Comparison of ENCODE assay signal across 15 mouse cellular contexts in the genomic region with DNA sequence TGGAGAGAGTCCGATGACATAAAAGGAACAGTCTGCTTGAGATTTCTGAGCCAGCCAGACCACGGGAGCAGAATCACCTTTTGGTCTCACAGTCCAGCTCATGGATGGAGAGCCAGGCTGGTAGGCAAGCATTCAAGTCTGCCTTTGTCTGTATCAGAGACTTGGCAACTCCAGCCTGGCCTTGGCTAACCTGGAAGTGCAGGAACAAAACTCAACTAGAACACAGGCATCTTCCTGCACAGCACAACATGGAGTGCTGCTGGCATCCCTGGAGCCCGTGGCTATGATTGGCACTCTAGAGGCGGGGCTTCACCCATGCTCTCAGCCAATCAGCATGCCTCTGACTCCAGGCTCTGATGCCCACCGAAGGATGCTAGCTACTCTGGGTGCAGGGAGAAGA. TPM values are rescaled to one million over a fixed set of nuclear protein-coding genes. Genes with fewer than 3 reads are reported as not detected.
A peak's percentile ranks its signal among the peaks of the same experiment; 100 is the strongest.
DNase-seq lines count a peak whose midpoint lies in the region; ATAC-seq and TF ChIP-seq lines count a peak whose summit lies in the region.
"Had no signal": no experiment of that assay in that cellular context is flagged by ENCODE, and none has a peak within 500 bp of the region (broad histone marks: within the 10 kb centered on the region; RNA-seq: fewer than 3 reads in every experiment).

No protein-coding gene starts in this region.

- no peak overlapping the region for H3K4me2 ChIP-seq in forebrain, embryonic 12.5 days
- no peak overlapping the region for H3K4me2 ChIP-seq in forebrain, embryonic 11.5 days (ENCODE audit: low read depth, low read length, severe bottlenecking)

- no peak for TF ChIP-seq CTCF in layer of hippocampus, adult 2 months (conservative IDR thresholded peaks at IDR 0.05)

- DNase-seq in forebrain, embryonic 11.5 days (ENCODE audit: low spot score), result no peak
- DNase-seq in layer of hippocampus, postnatal 14 days (ENCODE audit: low spot score in 2 of 2), result peak; percentile 29 to 46
- no peak for DNase-seq in layer of hippocampus, adult 2 months (ENCODE audit: low spot score in 2 of 2)
- peak; percentile 77 to 82 for DNase-seq in cerebellum, postnatal 10 days
- no peak for DNase-seq in heart, postnatal 36 days
- DNase-seq: adrenal gland, adult 8-10 months; B cell, adult 2 months; heart, adult 18-20 months; lung, adult 18-20 months; thymus, postnatal 4 days had no signal

- WGBS in forebrain, embryonic 12.5 days, result 73% methylated on average over 5 of the region's 5 CpGs
- WGBS in forebrain, embryonic 11.5 days, result 72% methylated on average over 5 of the region's 5 CpGs

- no peaks in the 10 kb centered on the region for H3K27me3 ChIP-seq in forebrain, embryonic 12.5 days
- no peaks in the 10 kb centered on the region for H3K27me3 ChIP-seq in forebrain, embryonic 11.5 days (ENCODE audit: control insufficient read depth, insufficient read depth, low read length)

- no peak overlapping the region for H3K4me3 ChIP-seq in forebrain, embryonic 12.5 days (replicated peaks)
- no peak overlapping the region for H3K4me3 ChIP-seq in forebrain, embryonic 11.5 days (ENCODE audit: low read depth, low read length)
- no peak overlapping the region for H3K4me3 ChIP-seq in layer of hippocampus, adult 2 months

- H3K9me3 ChIP-seq in forebrain, embryonic 12.5 days, result no peaks in the 10 kb centered on the region
- no peaks in the 10 kb centered on the region for H3K9me3 ChIP-seq in forebrain, embryonic 11.5 days (ENCODE audit: control insufficient read depth, low read length)

- H3K27ac ChIP-seq in forebrain, embryonic 12.5 days, result no peak overlapping the region
- no peak overlapping the region for H3K27ac ChIP-seq in forebrain, embryonic 11.5 days (ENCODE audit: low read depth, low read length)
- no peak overlapping the region; the same call in 1 of the 2 replicates for H3K27ac ChIP-seq in layer of hippocampus, adult 2 months
- H3K27ac ChIP-seq: macrophage had no signal

- H3K9ac ChIP-seq in forebrain, embryonic 12.5 days, result no peak overlapping the region
- H3K9ac ChIP-seq in forebrain, embryonic 11.5 days (ENCODE audit: low read length), result no peak overlapping the region

- intact Hi-C loops in heart, postnatal 36 days (cut with DNase I), result no loop called here

- no peaks in the 10 kb centered on the region for H3K4me1 ChIP-seq in forebrain, embryonic 12.5 days
- H3K4me1 ChIP-seq in forebrain, embryonic 11.5 days (replicated peaks; ENCODE audit: control insufficient read depth, insufficient read depth, low read length), result no peaks in the 10 kb centered on the region

- ATAC-seq in forebrain, embryonic 12.5 days (ENCODE audit: low FRiP score), result peak; percentile 58; the same call in 1 of the 2 replicates
- no peak for ATAC-seq in forebrain, embryonic 11.5 days (replicated peaks; ENCODE audit: low FRiP score)
- ATAC-seq in megakaryocyte-erythroid progenitor cell, adult 5-6 weeks (replicated peaks; ENCODE audit: low FRiP score, low TSS enrichment, poor library complexity, severe bottlenecking), result 0 out of 2 replicates have a peak, but pooled peaks have one; percentile 26

- no peaks in the 10 kb centered on the region for H3K36me3 ChIP-seq in forebrain, embryonic 12.5 days (replicated peaks)
- no peaks in the 10 kb centered on the region for H3K36me3 ChIP-seq in forebrain, embryonic 11.5 days (ENCODE audit: control insufficient read depth, insufficient read depth, low read length)

RNA-seq across cellular contexts. Expression of a gene that starts 38.0 kb away (rescaled TPM):
- polyA plus RNA-seq in forebrain, embryonic 12.5 days (2016; fragmentation: Nextera tagmentation; extraction: Ambion mirVana), result 1.0 and 1.3 TPM in 2 replicates
- 0.69 and 1.1 TPM in 2 replicates for polyA plus RNA-seq in forebrain, embryonic 11.5 days (2014; fragmentation: Nextera tagmentation; extraction: Ambion mirVana)
- 10 to 100 TPM; 20.9 to 24.7 TPM for total RNA-seq in layer of hippocampus, postnatal 14 days (2021)
- total RNA-seq in layer of hippocampus, adult 2 months (2021), result 10 to 100 TPM; 15.9 to 16.1 TPM
- not detected in 2 replicates for total RNA-seq in megakaryocyte-erythroid progenitor cell, adult 5-6 weeks (2014; fragmentation: Nextera tagmentation)
- total RNA-seq in megakaryocyte-erythroid progenitor cell, adult 5-6 weeks (2017), result not detected in 2 replicates
- under 1 TPM in 1 of 2 experiments, not detected in 1; 0.05 TPM for total RNA-seq in heart, postnatal 36 days (2021)
- total RNA-seq: gastrocnemius, adult 18-20 months; heart, adult 18-20 months had no signal
- polyA plus RNA-seq: macrophage; spleen, adult 2 months had no signal

Comparison
In these comparisons a context has a peak if more than half of its experiments do, and no peak if none do; other contexts are left out.
1. DNase-seq: peak in layer of hippocampus, postnatal 14 days (2 of 2) and cerebellum, postnatal 10 days (2 of 2); none in forebrain, embryonic 11.5 days (single experiment), layer of hippocampus, adult 2 months (0 of 2) and heart, postnatal 36 days (0 of 2).
2. RNA of a gene that starts 38.0 kb away (total RNA-seq): 20.9 to 24.7 TPM in layer of hippocampus, postnatal 14 days and 15.9 to 16.1 TPM in layer of hippocampus, adult 2 months; 0.05 TPM in heart, postnatal 36 days and not detected in megakaryocyte-erythroid progenitor cell, adult 5-6 weeks; every median in the first group is over 10 times any median in the second.